Mouse (Mus musculus) spleen, embryonic (tissue): Measurements from ENCODE around the gene Gpr132.

Source experiments
- CTCF ChIA-PET: fragments of 350-600 bp; sonication (Branson Sonifier 250); formaldehyde crosslinking; loops from one replicate; lab custom pipeline; 2022; lab: Charles Lee

Gpr132 gene

DNA sequence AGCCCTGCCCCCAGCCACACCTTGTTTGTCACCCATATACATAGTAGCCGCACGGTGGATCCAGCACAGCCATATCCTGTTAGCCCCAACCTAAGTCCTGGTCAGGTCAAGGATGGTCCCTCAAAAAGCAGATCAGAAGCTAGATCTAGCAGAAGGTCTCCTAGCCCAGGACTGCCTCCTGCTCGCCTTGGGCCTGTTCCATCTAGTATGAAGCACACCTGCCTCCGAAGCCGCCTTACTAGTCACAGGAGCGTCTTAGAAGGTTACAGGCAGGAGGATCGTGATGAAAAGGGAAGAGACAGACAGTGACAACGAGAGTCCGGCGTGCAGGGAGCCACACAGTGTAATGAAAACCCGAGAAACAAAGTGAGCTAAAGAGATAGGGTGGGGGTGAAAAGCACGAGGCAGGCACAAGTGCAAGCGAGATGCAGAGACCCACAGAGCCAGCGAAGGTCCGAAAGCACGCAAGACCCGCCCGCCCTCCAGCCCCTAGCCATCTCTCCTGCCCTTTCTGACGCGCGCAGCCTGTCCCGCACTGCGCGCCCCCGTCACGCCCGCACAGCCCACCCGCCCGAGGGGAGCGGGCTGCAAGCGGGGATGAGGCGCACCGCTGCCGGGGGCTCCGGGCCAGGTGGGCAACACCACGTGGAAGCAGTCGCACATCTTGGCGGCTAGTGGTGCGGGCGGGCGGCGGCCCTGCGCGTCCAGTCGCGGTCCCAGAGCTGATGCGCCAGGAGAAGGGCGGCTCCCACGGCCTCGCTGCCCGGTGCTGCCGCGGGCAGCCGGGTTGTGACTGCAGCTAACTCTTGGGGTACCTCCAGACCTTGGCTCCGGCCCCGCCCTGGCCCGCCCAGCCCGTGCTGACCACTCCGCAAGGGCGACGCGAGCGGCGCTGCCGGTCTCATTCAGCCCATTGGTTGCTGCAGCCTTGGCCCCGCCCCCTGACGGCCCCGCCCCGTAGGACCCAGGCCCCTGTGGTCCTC is 65.9 kb downstream of the Gpr132 start, which contains the start of gene Ahnak2:
Gene Ahnak2, minus strand, starts transcription at position 794 of the 983 bp plus-strand sequence.
- CTCF ChIA-PET = no interaction called here
